Mouse (Mus musculus): ENCODE results near the gene Zfp663.

Gene Zfp663

GRCm38 (mm10) chr2:165368496-165368895, at the start of gene Zfp663:
Zfp663 (minus strand) TSS chr2:165368729.
- DNase-seq (ENCODE audit: low spot score) = no peak

DNA sequence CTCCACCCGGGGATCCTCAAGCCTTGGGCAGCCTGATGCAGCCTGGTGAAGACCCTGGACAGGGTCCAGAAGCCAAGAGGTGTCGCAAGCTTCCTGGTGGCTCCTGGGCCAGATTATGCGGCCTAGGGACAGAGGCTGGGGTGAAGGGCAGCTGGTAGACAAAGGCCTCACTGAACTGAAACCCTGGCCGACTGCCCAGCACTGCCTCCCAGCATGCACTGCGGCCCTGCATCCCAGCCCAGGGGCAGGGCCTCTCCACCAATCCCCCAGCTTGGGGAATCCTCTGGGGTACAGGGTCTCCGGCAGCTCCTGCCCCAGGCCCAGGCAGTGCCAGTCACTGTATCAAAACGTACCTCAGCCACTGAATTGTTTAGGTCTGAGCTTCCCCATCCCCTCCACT, 48.8 kb upstream of the Zfp663 start:
- DNase-seq (ENCODE audit: low spot score) = no peak

DNA sequence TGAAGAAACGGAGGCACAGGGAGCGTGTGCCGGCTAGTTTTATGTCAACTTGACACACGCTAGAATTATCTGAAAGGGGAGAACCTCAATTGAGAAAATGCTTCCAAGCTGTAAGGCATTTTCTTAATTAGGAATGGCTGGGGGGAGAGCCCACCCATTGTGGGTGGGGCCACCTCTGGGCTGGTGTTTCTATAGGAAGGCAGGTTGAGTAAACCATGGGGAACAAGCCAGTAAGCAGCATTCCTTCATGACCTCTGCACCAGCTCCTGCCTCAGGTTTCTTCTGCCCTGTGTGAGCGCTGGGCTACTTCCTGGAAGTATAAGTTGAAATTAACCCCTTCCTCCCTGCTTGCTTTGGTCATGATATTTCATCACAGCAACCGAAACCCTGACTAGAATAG, 47.3 kb upstream of the Zfp663 start:
- DNase-seq (ENCODE audit: low spot score) = no peak

DNA sequence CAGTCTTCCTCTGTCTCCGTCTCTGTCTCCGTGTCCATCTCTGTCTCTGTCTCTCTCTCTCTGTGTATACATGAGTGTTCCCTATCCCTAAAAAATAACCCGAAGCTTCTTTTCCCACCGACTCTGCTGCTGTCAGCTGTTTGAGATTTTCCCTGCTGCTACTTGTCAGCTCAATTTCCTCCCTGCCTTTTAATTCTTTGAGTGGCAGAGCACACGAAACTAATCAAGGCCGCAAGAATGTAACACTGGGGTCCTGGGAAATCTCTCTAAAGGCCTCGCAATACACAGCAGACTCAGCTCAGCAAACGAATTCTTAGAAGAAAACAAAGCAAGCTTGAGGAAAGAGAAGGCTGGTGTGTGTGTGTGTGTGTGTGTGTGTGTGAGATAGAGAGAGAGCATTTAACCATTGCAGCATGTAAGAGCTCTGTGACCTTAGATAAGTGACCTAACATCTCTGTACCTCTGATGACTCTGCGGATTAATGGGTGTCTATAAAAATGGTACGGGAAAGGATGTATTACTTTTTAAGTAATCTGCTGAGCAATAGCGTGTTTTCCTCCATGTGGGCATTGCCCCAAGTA, 46.7 kb upstream of the Zfp663 start:
- DNase-seq (ENCODE audit: low spot score) = no peak

- no peak for DNase-seq (ENCODE audit: low spot score)
These were observed 45.8 kb upstream of the Zfp663 start for GRCm38 (mm10) chr2:165414321-165414720.

- DNase-seq (ENCODE audit: low spot score) = no peak
These were observed 45.4 kb upstream of the Zfp663 start for GRCm38 (mm10) chr2:165413884-165414283.

DNA sequence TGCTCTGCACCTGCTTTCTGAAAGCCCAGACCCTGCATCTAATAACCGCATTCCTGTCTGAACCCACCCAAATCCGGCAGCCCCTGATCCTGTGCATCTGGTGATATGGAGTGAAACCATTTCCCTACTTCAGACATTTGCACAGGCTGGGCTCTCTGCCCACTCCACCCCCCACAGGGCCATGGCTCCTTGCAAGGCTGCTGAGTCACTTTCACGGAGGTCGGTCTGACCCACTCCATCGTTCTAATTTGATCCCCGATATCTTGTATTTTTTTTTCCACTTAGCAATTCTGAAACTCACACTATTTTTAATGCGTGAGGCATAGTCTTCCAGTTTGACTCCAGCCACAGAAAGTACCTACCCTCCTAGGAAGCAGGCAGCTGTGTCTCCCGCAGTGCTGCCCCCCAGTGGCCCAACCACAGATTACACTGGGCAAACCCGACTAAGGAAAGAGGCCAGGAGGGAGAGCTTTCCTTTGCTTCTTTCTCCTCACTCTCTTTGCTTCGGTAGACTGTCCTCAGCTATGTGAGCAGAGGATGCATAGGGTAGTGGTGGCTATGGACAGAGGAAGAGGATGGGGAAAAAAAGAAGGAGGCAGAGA, 39.3 kb upstream of the Zfp663 start:
- DNase-seq (ENCODE audit: low spot score) = peak; percentile 65

DNA sequence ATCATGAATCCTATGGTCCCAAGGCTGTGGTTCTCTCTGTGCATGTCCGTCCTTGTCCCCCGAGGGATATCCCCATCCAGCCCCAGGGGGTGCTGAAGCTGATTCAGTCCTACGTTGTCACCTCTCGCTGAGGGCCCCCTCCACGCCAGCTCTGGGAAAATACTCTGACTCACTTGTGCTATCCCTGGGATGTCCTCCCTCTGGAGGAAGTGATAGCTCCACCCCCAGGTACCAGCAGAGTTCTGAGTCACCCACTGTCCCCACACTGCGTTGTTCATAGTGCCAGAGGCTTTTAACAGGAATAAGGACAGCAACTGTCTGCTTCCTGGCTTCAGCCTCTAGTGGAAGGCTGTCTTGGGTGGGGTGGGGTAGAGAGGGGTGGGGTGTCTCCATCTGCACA, 36.8 kb upstream of the Zfp663 start:
- no peak for DNase-seq (ENCODE audit: low spot score)

DNA sequence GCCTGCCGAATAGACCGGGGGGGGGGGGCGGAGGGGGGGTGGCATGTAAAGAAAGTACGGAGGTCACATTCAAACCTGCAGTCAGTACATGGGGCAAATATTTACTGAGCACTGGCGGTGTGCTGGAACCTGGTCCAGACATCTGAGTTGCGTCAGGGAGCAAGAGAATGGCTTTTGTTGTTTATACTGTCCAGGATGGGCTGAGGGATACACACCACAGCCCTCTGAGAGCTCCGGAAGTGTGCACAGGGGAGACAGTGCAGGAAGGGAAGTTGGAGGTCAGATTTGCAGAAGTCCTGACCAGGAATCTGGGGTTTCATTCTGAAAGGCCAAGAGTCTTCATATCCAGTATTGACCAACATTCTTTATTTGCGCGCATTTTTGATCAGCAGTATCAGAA, 36.4 kb upstream of the Zfp663 start:
- no peak for DNase-seq (ENCODE audit: low spot score)

DNA sequence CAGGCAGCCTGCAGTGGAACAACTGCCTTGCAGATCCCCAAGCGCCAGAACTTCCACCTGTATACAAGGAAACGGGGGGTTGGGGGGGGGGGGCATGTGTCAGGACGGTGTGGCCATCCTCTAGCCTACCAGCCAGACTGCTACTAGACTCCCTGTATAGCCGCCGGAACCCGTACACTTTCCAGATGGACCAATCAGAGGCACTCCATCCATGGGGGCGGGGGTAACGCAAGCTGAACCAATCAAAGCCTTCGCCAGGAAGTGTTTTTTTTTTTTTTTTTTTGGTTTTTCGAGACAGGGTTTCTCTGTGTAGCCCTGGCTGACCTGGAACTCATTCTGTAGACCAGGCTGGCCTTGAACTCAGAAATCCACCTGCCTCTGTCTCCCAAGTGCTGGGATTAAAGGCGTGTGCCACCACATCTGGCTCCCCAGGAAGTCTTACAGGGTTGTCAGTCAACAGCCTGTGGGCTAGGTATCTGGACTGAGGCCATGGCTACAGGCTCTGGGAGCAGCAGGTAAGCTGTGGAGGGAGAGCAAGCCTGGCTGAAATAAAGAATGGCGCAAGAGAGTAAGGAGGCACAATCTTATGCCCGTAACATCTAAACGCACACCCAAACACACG, 29.7 kb upstream of the Zfp663 start:
- no peak for DNase-seq (ENCODE audit: low spot score)

GRCm38 (mm10) chr2:165397502-165398163, 29.1 kb upstream of the Zfp663 start:
- no peak for DNase-seq (ENCODE audit: low spot score)

GRCm38 (mm10) chr2:165396831-165397501, 28.4 kb upstream of the Zfp663 start:
- DNase-seq (ENCODE audit: low spot score) = no peak

- DNase-seq (ENCODE audit: low spot score) = no peak
These were observed 23.6 kb upstream of the Zfp663 start for GRCm38 (mm10) chr2:165392156-165392555.

DNA sequence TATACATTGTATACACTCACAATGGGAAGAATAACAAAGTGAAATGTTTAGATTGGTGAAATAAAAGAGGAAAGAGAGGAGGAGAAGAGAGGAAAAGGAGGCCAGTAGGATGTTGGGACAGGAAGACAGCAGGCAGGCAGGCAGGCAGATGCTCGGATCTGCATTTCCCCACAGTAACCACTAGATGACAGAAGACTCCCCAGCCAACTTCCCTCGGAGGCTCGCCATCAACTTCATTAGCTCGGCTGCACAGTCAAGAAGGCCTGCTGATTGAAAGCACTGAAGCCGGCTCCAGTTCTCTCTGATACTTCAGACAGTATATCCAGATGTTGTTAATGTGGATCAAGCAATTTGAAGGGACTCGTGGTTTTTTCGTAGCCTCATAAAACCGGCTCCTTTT, 23.0 kb upstream of the Zfp663 start:
- DNase-seq (ENCODE audit: low spot score) = peak; percentile 44

- no peak for DNase-seq (ENCODE audit: low spot score)
These were observed 20.9 kb upstream of the Zfp663 start for GRCm38 (mm10) chr2:165389299-165389952.

GRCm38 (mm10) chr2:165387844-165388495, 19.4 kb upstream of the Zfp663 start, which contains the start of gene Zfp334:
Zfp334 (minus strand) TSS chr2:165388259.
- peak; percentile 95 for DNase-seq (ENCODE audit: low spot score)

DNA sequence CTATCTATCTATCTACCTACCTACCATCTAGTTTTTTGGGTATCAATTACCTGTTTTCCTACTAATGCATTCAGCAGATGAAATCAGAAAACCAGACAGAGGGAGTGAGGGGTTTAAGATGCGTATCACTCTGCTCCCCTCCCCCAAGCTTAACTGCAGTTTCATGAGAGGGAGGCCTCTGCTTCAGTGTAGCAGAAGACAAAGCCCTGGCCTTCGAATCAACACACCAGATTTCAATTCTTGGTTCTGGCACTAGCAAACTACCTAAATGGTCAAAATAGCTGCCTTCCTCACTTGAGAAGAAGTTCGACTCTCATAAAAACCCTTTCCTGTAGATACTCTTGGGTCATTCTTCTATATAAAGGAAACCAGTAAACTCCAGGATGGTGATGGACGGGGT, 18.8 kb upstream of the Zfp663 start:
- DNase-seq (ENCODE audit: low spot score) = no peak

DNA sequence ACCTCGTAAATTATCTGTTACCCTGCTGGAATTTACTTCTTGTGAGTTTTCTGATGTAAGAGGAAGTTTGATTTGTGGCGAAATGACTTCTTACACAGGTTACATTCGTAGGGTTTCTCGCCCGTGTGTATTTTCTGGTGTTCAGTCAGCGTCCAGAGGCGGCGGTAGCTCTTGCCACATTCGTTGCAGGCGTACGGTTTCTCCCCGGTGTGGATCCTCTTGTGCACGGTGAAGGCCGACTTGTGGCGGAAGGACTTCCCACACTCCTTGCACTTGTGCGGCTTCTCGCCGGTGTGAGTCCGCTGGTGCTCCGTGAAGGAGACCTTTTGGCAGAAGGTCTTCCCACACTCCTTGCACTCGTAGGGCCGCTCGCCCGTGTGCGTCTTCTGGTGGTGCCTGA, 11.5 kb upstream of the Zfp663 start:
- DNase-seq (ENCODE audit: low spot score) = no peak

- DNase-seq (ENCODE audit: low spot score) = no peak
These were observed 7.5 kb upstream of the Zfp663 start for GRCm38 (mm10) chr2:165376001-165376400.

GRCm38 (mm10) chr2:165375478-165375877, 6.9 kb upstream of the Zfp663 start:
- no peak for DNase-seq (ENCODE audit: low spot score)

DNA sequence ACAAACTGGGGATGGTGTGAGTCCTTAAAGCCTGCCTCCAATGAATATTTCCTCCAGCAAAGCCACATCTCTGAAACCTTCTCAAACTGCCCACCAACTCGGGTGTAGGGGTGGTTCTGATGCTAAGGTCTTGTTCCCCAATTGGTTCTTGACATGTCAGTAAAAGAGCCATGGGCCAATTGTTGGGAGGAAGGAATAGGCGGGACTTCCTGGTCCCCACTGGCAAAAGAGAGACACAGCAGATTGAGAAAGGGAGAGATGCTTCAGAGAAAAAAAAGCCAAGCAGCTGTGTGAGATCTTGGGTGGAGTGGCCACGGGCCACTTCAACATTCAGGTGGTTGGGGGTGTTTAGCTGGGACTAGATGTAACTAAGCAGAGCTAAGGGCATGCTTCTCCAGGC, 2.5 kb upstream of the Zfp663 start:
- no peak for DNase-seq (ENCODE audit: low spot score)

DNA sequence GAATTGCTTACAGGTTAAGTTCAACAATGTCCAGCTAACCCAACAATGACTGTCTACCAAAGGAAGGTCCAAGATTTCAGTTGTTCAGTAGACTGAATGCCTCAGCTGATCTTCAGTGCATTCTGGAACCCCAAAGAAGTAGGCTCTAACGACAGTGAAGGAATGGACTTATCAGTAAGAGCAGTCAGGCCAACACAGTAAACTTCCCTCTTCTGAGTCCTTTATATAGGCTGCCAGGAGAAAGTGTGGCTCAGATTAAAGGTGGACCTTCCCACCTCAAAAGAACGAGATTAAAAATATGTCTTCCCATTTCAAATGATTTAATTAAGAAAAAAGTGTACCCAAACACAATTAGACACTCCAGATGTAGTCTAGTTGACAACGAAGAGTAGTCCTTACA, 1.8 kb upstream of the Zfp663 start:
- no peak for DNase-seq (ENCODE audit: low spot score)
